Mouse (Mus musculus): Measurements from ENCODE around the gene Hs6st1.

DNA sequence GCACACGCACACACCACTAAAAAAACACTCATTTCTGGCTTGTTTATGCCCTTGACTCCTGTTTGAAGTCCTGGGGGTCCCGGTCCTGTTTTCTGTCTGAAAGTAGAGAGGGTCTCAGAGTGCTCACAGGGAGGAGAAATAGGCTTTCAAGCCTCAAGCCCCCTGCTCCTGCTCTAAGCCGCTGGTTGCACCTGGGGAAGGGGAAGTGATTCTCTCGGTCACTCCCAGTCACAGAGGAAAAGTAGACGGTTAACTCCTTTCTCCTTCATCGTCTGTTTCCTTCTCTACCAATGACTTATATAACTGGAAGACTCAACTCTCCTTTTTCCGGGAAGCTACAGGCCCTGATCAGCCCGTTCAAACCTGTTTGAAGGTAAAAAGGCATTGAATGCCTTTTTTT lies 45.5 kb downstream of the Hs6st1 start:
- TF ChIP-seq POLR2A (IDR thresholded peaks at IDR 0.05; ENCODE audit: extremely low read depth, insufficient read depth, low read length) = no peak
- TF ChIP-seq CTCF (IDR thresholded peaks at IDR 0.05; ENCODE audit: low read depth, low read length) = no peak
